ENCODE assay signal across 27 mouse cellular contexts in genomic region chr14:33821436-33821835, GRCm38 (mm10).
A peak's percentile ranks its signal among the peaks of the same experiment; 100 is the strongest.
DNase-seq lines count a peak whose midpoint lies in the region; ATAC-seq and TF ChIP-seq lines count a peak whose summit lies in the region.
"Had no signal": no experiment of that assay in that cellular context is flagged by ENCODE, and none has a peak within 500 bp of the region (broad histone marks: within the 10 kb centered on the region; RNA-seq: fewer than 3 reads in every experiment).

No protein-coding gene starts in this region.

- H3K27ac ChIP-seq in layer of hippocampus, adult 2 months = no peak overlapping the region
- H3K27ac ChIP-seq in embryonic facial prominence, embryonic 14.5 days (replicated peaks; ENCODE audit: low read depth, low read length) = no peak overlapping the region
- H3K27ac ChIP-seq in limb, embryonic 14.5 days (replicated peaks; ENCODE audit: low read depth, low read length) = no peak overlapping the region; the same call in 1 of the 2 replicates
- H3K27ac ChIP-seq: heart, embryonic 13.5 days; hindbrain, embryonic 10.5 days; hindbrain, embryonic 15.5 days; left cerebral cortex, adult 2 months; liver, embryonic 14.5 days; lung, embryonic 15.5 days; neural tube, embryonic 15.5 days had no signal

- H3K9ac ChIP-seq in embryonic facial prominence, embryonic 14.5 days (ENCODE audit: low read depth, low read length) = no peak overlapping the region
- H3K9ac ChIP-seq in limb, embryonic 14.5 days (ENCODE audit: low read depth, low read length, severe bottlenecking) = no peak overlapping the region
- H3K9ac ChIP-seq: forebrain, postnatal 0 days; heart, embryonic 13.5 days; hindbrain, embryonic 15.5 days; liver, embryonic 14.5 days; lung, embryonic 15.5 days; neural tube, embryonic 15.5 days had no signal

- no peak overlapping the region for H3K4me2 ChIP-seq in embryonic facial prominence, embryonic 14.5 days (ENCODE audit: low read depth, low read length)
- no peak overlapping the region for H3K4me2 ChIP-seq in limb, embryonic 14.5 days (replicated peaks; ENCODE audit: low read depth, low read length, severe bottlenecking)
- H3K4me2 ChIP-seq: heart, embryonic 13.5 days; hindbrain, embryonic 15.5 days; lung, embryonic 15.5 days; neural tube, embryonic 15.5 days had no signal

- TF ChIP-seq POLR2A in lung, adult 2 months (IDR thresholded peaks at IDR 0.05; ENCODE audit: borderline replicate concordance, extremely low read depth, low read depth, low read length) = no peak
- TF ChIP-seq POLR2A in limb, embryonic 14.5 days (IDR thresholded peaks at IDR 0.05; ENCODE audit: borderline replicate concordance, extremely low read depth, insufficient read depth, insufficient read length) = no peak

- H3K36me3 ChIP-seq in embryonic facial prominence, embryonic 14.5 days (ENCODE audit: control insufficient read depth, insufficient read depth, low read length) = no peaks in the 10 kb centered on the region
- H3K36me3 ChIP-seq in limb, embryonic 14.5 days (ENCODE audit: control insufficient read depth, insufficient read depth, low read length) = no peaks in the 10 kb centered on the region
- H3K36me3 ChIP-seq: heart, embryonic 13.5 days; hindbrain, embryonic 10.5 days; hindbrain, embryonic 15.5 days; lung, embryonic 15.5 days; neural tube, embryonic 15.5 days had no signal

- H3K27me3 ChIP-seq in embryonic facial prominence, embryonic 14.5 days (replicated peaks; ENCODE audit: control insufficient read depth, insufficient read depth, low read length) = no peaks in the 10 kb centered on the region
- no peaks in the 10 kb centered on the region for H3K27me3 ChIP-seq in limb, embryonic 14.5 days (ENCODE audit: control insufficient read depth, insufficient read depth, low read length)
- H3K27me3 ChIP-seq: hindbrain, embryonic 15.5 days; neural tube, embryonic 15.5 days had no signal

- no peak for TF ChIP-seq CTCF in layer of hippocampus, adult 2 months (conservative IDR thresholded peaks at IDR 0.05)
- no peak for TF ChIP-seq CTCF in lung, adult 2 months (IDR thresholded peaks at IDR 0.05; ENCODE audit: insufficient read depth, low read length)

- WGBS in lung, adult 2 months = 82% methylated on average over 7 of the region's 7 CpGs
- 62% methylated on average over 7 of the region's 7 CpGs for WGBS in embryonic facial prominence, embryonic 14.5 days
- WGBS in limb, embryonic 14.5 days = 40% methylated on average over 7 of the region's 7 CpGs

- ATAC-seq in embryonic facial prominence, embryonic 14.5 days (ENCODE audit: low read depth) = peak; percentile 46; the same call in 1 of the 2 replicates
- ATAC-seq in limb, embryonic 14.5 days (ENCODE audit: low FRiP score, low read depth) = peak; percentile 62; the same call in 1 of the 2 replicates
- ATAC-seq: forebrain, postnatal 0 days; inflammation-experienced regulatory T-cells, adult 6 months had no signal

- H3K4me3 ChIP-seq in layer of hippocampus, adult 2 months = no peak overlapping the region
- no peak overlapping the region for H3K4me3 ChIP-seq in lung, adult 2 months (replicated peaks; ENCODE audit: extremely low read depth, low read depth, low read length)
- H3K4me3 ChIP-seq in embryonic facial prominence, embryonic 14.5 days (ENCODE audit: low read depth, low read length) = no peak overlapping the region
- H3K4me3 ChIP-seq in limb, embryonic 14.5 days (replicated peaks; ENCODE audit: low read length) = no peak overlapping the region
- H3K4me3 ChIP-seq: heart, embryonic 13.5 days; hindbrain, embryonic 10.5 days; hindbrain, embryonic 15.5 days; left cerebral cortex, adult 2 months; lung, embryonic 15.5 days; neural tube, embryonic 15.5 days had no signal

- no peaks in the 10 kb centered on the region for H3K9me3 ChIP-seq in embryonic facial prominence, embryonic 14.5 days (ENCODE audit: control insufficient read depth, low read length)
- H3K9me3 ChIP-seq in limb, embryonic 14.5 days (ENCODE audit: control insufficient read depth, low read length) = no peaks in the 10 kb centered on the region
- H3K9me3 ChIP-seq: heart, embryonic 13.5 days; hindbrain, embryonic 10.5 days; hindbrain, embryonic 15.5 days; lung, embryonic 15.5 days; neural tube, embryonic 15.5 days had no signal

- peak; percentile 35 to 39 for DNase-seq in layer of hippocampus, adult 2 months (ENCODE audit: low spot score in 2 of 2)
- DNase-seq in layer of hippocampus, adult 9-10 months (ENCODE audit: low spot score) = no peak
- DNase-seq in lung, postnatal 10 days = peak; percentile 22
- no peak for DNase-seq in lung, adult 2 months
- peak; percentile 67 for DNase-seq in embryonic facial prominence, embryonic 14.5 days (ENCODE audit: low spot score)
- DNase-seq in limb, embryonic 14.5 days (ENCODE audit: low spot score) = peak; percentile 49
- DNase-seq in heart, postnatal 25 days (ENCODE audit: low spot score) = no peak
- DNase-seq: adrenal gland, postnatal 25 days; B cell, adult 2 months; cerebellum, postnatal 10 days; forebrain, postnatal 0 days; heart, postnatal 10 days; kidney, adult 11 months; kidney, postnatal 14 days; liver; midbrain, embryonic 14.5 days; retina, postnatal 1 day; right cerebral cortex, postnatal 14 days; thymus, postnatal 14 days had no signal

- peaks cover 2% of the 10 kb centered on the region for H3K4me1 ChIP-seq in lung, adult 2 months (ENCODE audit: control insufficient read depth, insufficient read depth, low read length)
- H3K4me1 ChIP-seq in embryonic facial prominence, embryonic 14.5 days (ENCODE audit: control insufficient read depth, insufficient read depth, low read length) = peaks cover 10% of the 10 kb centered on the region
- peaks cover 34% of the 10 kb centered on the region for H3K4me1 ChIP-seq in limb, embryonic 14.5 days (ENCODE audit: control insufficient read depth, insufficient read depth, low read length)

- intact Hi-C loops in heart, postnatal 25 days (cut with DNase I) = no loop called here

Comparison
In these comparisons a context has a peak if more than half of its experiments do, and no peak if none do; other contexts are left out.
1. DNase-seq: peak in layer of hippocampus, adult 2 months (2 of 2), lung, postnatal 10 days (single experiment), embryonic facial prominence, embryonic 14.5 days (single experiment) and limb, embryonic 14.5 days (single experiment); none in layer of hippocampus, adult 9-10 months (single experiment), lung, adult 2 months (single experiment) and heart, postnatal 25 days (single experiment).